Mouse (Mus musculus): ENCODE results near the gene Anp32e.
"Not testable (repeated sequence)": the region's sequence is repeated elsewhere in the genome, so short reads cannot be mapped to it uniquely, and the experiment has no call there.

The Anp32e gene

DNA sequence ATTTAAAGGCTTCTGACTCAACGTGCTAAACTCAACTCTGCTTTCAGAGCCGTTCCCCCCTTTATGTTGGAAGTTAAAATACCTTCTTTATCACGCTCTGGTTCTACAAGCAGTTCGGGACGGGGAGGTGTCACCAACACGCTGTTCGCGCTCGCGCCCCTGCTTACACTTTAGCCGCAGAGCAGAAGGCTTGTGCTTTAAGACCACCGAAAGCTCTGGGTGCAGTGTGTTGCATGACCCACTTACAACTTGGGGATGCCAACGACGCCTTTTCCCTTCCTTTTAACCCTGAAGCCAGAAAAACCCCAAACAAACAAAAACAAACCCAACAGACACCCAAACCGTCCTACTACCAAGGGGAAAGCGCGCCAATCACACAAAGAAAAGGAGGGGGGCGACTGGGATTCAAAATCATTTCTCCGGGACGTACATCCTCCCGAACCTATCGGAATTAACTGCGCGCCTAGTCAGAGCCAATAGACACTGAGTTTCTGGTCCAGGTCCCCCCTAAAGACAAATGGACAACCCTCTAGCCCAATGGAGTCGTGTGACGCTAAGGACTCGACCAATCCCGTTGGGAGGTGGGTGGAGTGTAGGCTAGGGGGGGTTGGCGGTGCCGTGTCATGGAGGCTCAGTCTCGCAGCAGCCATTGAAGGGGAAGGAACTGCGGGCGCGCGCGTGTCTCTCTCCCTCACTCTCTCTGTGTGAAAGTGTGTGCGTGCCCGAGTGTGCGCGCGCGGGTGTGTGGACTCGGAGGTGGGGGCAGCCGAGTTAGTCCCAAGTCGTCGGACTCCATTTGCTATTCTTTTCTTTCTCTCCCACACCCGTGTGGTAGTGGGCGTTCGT lies at the start of gene Anp32e:
Anp32e (plus strand) TSS at position 589 of the 846 bp plus-strand sequence.
- Histone ChIP-seq H3K27me3 (ENCODE audit: control insufficient read depth, insufficient read depth, low read length, poor library complexity, severe bottlenecking) (no peaks in the 10 kb centered on the region), H3K36me3 (ENCODE audit: control insufficient read depth, insufficient read depth, low read length, poor library complexity, severe bottlenecking) (no peaks in the 10 kb centered on the region)
- peak; percentile 99 for DNase-seq (ENCODE audit: low read depth, low spot score)

DNA sequence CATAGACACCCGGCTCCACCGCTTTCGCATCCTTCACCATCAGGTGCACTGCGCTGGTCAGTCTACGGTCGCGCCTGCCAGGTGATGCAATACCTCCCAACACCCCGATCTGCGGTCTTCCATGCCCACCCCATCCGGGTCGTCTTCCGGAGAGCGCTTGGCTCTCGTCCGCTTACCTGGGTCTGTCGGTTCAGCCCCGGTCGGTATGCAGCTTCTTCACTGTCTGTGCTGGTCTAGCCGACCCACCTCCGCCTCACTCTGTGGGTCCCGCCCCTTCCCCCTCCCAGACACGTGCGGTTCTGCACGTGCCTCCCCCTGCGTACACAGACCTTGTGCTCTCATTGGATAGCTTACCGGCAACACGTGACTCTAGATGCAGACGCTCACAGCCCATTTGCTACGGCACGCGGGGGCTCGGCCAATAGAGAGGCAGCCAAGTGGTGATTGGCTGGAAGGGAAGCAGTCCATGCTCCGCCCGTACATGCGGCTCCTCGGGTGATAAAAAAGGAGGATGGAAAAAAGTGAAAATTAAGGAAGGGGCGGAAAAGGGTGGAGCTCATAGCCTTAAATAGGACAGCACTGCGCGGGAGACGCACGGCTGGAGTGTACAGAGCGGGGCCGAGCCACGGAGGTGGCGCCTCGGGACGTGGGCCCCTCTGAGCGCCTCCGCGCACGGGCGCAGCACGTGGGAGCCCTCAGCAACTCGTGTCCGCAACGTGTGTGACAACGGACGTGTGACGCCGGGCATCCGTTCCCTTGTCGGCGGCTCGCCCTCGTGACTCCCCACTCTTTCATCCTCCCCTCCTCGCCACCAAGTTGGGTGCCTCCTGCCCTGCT lies 46.8 kb upstream of the Anp32e start, which contains the start of gene Ciart:
Ciart (minus strand) TSS at position 273 of the 837 bp plus-strand sequence.
- no peaks in the 10 kb centered on the region for H3K27me3 ChIP-seq (ENCODE audit: control insufficient read depth, insufficient read depth, low read length, poor library complexity, severe bottlenecking)
- peak; percentile 98 for DNase-seq (ENCODE audit: low read depth, low spot score)
- no peaks in the 10 kb centered on the region for H3K36me3 ChIP-seq (ENCODE audit: control insufficient read depth, insufficient read depth, low read length, poor library complexity, severe bottlenecking)

DNA sequence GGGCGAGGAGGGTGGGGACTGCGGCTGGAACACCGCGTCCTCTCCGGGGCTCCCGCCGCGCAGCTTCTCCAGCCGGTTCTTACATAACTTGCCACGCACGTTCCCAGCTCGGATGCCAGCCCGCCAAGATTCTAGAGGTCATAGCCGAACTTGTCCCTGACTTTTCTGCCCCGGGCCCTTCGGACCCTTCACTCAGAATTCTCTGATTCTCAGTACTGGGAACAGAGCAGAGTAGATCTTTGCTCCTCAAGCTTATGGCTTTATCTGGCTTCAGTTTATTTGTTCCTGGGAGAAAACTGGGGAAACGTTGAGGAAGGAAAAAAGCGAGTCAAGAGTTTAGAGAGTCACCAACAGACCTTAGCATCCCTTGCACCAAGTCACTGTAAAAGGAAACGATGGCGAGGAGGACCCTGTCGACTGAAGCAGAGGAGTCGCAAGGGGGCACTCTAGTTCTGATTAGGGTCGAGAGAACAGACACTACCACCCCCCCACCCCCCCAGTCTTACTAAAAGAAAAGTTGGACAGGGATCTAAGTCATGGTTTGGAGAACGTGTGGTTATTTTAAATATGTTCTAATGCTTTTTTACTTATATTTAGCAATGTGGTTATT lies 46.1 kb upstream of the Anp32e start:
- no peaks in the 10 kb centered on the region for H3K27me3 ChIP-seq (ENCODE audit: control insufficient read depth, insufficient read depth, low read length, poor library complexity, severe bottlenecking)
- DNase-seq (ENCODE audit: low read depth, low spot score), result peak; percentile 83
- H3K36me3 ChIP-seq (ENCODE audit: control insufficient read depth, insufficient read depth, low read length, poor library complexity, severe bottlenecking), result no peaks in the 10 kb centered on the region

DNA sequence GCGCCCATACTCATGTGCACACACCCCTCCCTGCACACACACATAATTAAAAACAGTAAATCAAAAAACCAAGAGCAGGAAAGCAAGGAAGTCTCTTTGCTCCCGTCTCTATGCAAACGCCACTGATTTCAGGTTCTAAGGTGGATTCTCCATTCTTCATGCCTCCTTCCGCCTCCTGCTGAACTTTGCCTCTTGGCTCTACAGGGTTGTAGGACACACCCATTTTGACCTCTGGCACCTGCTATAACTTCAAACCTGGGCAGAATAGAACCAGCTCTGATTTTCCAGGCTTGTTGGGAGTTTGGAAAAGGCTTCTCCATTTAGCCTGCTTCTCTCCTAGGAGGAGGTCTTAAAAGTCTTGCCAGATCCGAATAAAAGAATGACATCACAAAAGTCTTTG lies 44.6 kb upstream of the Anp32e start:
- Histone ChIP-seq H3K36me3 (ENCODE audit: control insufficient read depth, insufficient read depth, low read length, poor library complexity, severe bottlenecking) (no peaks in the 10 kb centered on the region), H3K27me3 (ENCODE audit: control insufficient read depth, insufficient read depth, low read length, poor library complexity, severe bottlenecking) (no peaks in the 10 kb centered on the region)
- no peak for DNase-seq (ENCODE audit: low read depth, low spot score)

DNA sequence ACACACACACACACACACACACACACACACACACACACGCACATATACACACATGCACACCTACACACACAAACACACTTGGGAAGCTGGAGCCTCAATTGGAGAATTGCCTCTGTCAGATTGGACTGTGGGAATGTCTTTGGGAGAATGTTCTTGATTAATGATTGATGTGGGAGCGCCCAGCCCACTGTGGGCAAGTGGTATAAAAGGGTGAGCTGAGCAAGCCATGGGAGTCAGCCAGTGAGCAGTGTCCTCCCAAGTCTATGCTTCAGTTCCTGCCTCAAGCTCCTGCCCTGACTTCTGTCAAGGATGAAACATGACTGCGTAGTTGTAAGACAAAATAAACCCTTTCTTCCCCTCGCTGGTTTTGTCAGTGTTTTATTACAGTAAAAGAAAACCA lies 41.5 kb upstream of the Anp32e start:
- DNase-seq (ENCODE audit: low read depth, low spot score), result no peak
- no peaks in the 10 kb centered on the region for H3K27me3 ChIP-seq (ENCODE audit: control insufficient read depth, insufficient read depth, low read length, poor library complexity, severe bottlenecking)
- no peaks in the 10 kb centered on the region for H3K36me3 ChIP-seq (ENCODE audit: control insufficient read depth, insufficient read depth, low read length, poor library complexity, severe bottlenecking)

DNA sequence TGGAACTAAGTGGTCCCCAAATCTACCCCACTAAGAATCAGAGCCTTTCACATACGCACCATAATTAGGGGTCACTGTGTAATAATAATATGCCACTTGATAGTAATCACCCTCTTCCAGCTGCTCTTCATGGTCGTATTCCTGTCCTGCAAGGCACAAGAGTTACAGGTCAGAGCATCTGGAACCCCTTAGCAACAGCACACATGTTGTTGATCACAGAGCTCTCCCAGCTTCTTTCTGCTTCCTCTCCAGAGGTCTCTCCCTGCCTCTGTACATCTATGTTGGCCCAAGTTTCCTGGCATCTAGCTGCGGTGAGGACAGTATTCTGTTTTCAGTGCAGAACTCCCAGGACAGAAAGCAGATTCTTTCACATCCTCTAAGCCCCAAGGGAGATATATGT lies 39.4 kb upstream of the Anp32e start:
- no peak for DNase-seq (ENCODE audit: low read depth, low spot score)
- H3K27me3 ChIP-seq (ENCODE audit: control insufficient read depth, insufficient read depth, low read length, poor library complexity, severe bottlenecking), result no peaks in the 10 kb centered on the region
- H3K36me3 ChIP-seq (ENCODE audit: control insufficient read depth, insufficient read depth, low read length, poor library complexity, severe bottlenecking), result no peaks in the 10 kb centered on the region

DNA sequence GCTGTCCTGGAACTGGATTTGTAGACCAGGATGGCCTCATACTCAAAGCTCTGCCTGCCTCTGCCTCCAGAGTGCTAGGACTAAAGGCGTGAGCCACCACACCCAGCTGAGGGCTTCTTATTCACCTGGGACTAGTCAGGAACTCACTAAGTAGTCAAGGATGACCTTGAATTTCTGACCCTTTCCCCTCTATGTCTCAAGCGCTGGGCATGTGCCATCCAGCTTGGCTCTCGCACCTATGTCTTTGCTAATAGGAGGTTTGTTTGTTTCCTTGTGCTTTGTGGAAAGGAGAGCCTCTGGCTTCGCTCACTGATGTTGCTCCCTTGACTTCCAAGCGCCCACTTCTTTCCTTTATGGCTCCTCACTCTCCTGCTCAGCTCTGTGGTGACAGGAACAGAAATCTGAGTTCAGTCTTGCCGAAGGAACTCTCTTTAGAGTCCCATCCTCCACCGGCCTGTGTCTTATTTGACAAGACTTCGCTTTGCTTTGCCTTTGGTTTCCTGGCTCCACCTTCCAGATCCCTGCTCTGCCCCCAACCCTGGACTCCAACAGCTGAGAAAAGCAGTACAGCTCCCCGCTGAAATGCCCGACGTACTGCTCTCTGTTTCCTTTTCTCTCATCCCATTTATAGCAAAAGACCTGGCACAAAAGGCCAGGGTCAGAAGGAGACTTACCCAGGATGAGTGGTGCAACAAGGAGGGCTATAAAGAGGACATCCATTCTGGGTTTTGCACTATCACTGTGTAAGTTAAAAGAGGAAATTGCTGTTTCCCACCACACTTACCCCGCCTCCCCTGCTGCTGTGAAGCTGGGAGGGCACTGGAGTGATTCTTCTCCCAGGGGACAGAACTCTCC lies 37.6 kb upstream of the Anp32e start, which contains the start of gene BC028528:
BC028528 (minus strand) TSS at position 795 of the 855 bp plus-strand sequence.
- H3K27me3 ChIP-seq (ENCODE audit: control insufficient read depth, insufficient read depth, low read length, poor library complexity, severe bottlenecking), result no peaks in the 10 kb centered on the region

DNA sequence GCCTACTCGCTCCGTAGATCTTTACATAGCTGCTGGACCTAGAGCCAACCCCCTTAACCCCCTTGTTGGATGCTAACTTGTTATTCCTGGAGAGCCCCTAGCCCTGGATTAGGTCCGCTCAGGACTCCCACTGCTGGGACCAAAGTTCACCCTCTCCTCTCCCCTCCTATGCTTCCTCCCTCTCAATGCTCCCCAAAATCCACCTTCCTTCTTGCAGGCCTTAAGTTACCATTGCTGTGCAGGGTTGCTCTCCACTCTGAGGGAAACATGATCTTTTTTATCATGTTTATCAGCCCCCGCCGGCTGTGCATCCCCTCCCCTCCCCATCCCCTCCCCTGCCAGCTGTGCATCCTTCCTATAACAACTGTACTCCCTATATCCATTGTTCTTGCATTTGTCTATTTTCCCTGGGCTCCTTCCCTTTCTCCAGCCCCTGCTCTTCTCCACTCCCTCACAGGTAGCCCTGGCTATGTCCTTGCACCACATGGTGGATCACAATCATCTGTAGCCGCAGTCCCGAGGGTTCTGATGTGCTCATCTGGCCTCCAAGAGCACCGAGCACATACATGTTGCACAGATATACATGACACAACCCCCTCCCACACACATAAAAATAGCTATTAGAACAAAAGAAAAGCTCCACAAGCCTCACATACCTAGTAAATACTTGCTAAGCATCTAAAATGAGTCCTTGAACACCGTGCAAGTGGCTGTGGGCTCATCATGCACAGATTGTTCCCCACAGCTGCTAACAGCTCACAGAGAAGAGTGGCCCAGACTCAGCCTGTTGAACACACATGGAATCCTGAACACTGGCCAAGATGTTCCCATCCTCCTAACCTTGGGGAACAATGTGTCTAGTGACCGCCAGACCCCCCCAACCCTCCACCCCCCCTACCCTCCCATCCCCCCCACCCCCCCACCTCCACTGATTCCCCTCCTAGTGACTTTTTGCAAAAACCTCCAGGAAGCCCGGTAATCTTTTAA lies 36.7 kb upstream of the Anp32e start:
- Histone ChIP-seq H3K27me3 (ENCODE audit: control insufficient read depth, insufficient read depth, low read length, poor library complexity, severe bottlenecking) (no peaks in the 10 kb centered on the region), H3K36me3 (ENCODE audit: control insufficient read depth, insufficient read depth, low read length, poor library complexity, severe bottlenecking) (no peaks in the 10 kb centered on the region)
- DNase-seq (ENCODE audit: low read depth, low spot score), result no peak

More for the DNA sequence above, 37.6 kb upstream of the Anp32e start, which contains the start of gene BC028528:
- no peaks in the 10 kb centered on the region for H3K36me3 ChIP-seq (ENCODE audit: control insufficient read depth, insufficient read depth, low read length, poor library complexity, severe bottlenecking)
- peak; percentile 91 for DNase-seq (ENCODE audit: low read depth, low spot score)

DNA sequence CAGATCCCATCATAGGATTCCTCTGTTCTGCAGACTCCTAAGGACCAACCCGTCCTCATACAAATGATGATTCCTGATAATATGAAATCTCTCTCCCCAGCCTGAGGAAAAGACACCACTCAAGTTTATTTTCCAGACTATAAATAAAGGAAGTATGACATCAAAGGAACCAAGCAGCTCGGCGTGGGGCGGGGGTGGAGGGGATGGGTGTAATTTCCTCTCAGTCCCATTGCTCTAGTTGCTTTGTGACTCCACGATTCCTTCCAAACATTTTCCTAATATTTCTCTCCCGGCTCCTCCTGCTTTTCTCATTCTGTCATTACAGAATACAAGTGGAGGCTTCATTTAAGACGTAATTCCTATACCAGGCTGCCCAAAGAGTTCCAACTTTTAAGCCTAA lies 35.9 kb upstream of the Anp32e start:
- peak; percentile 42 for DNase-seq (ENCODE audit: low read depth, low spot score)
- no peaks in the 10 kb centered on the region for H3K27me3 ChIP-seq (ENCODE audit: control insufficient read depth, insufficient read depth, low read length, poor library complexity, severe bottlenecking)
- no peaks in the 10 kb centered on the region for H3K36me3 ChIP-seq (ENCODE audit: control insufficient read depth, insufficient read depth, low read length, poor library complexity, severe bottlenecking)

DNA sequence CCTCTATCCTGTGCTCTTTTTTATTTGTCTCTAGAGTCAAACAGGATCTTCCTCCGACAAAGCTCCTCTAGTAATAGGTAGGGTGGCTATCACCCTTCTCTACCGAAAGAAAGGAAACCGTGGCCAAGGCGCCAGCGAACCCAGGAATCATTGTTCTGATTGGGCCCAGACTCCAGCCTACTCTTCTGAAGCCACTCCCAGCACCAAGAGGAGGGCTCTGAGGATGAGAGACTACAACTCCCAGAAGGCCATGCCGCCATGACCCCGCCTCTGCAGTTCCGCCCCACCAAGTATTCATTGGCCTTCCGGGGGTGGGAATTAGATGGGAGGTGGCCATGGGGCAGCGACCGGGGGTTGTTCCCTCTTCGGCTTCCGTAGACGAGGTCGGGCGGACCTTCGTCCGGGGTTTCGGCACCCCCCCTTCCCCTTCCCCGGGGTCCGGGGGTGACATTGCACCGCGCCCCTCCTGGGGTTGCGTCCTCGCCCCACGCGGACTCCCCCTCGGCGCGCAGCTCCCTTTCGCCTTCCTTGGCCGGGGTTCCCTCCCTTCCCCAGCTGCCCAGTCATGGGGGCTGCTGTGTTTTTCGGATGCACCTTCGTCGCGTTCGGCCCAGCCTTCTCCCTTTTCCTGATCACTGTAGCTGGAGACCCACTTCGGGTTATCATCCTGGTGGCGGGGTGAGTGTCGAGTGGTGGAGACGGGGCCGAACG lies 35.3 kb upstream of the Anp32e start, which contains the start of gene Aph1a:
Aph1a (plus strand) TSS at position 364 of the 711 bp plus-strand sequence.
- not testable (repeated sequence) for H3K36me3 ChIP-seq (ENCODE audit: control insufficient read depth, insufficient read depth, low read length, poor library complexity, severe bottlenecking); H3K27me3 ChIP-seq (ENCODE audit: control insufficient read depth, insufficient read depth, low read length, poor library complexity, severe bottlenecking)
- DNase-seq (ENCODE audit: low read depth, low spot score), result peak; percentile 97

DNA sequence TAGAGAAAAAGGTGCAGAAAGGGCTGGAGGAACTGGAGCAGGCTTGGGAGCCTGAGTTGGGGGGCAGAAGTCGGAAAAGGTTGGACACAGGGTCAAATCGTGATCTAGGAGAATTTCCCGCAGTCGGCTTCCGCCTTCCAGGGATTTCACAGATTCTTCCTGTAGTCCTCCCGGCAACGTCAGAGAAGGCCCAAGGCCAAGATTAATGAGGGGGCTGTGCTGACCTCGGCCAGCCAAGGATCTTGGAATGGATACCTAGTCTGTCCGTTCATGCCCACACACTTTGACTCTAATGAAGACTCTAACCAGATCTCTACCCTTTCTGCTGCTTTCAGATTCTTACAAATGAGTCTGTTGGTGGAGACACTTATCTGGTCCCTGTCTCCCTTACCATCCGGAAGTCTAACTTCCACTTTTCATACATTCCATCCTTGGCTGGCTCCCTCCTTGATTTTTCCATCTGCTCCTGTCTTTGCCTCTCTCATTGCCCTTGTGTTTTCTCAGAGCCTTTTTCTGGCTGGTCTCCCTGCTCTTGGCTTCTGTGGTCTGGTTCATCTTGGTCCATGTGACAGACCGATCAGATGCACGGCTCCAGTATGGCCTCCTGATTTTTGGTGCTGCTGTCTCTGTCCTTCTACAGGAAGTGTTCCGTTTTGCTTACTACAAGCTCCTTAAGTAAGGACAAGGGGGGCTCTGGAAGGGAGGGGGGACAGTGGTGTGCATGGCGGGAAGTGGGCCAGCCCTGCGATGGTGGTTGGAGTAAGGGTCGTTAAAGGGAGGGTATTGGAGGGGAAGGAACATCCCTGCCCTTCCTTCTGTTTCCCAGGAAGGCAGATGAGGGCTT lies 34.5 kb upstream of the Anp32e start:
- Histone ChIP-seq H3K27me3 (ENCODE audit: control insufficient read depth, insufficient read depth, low read length, poor library complexity, severe bottlenecking) (no peaks in the 10 kb centered on the region), H3K36me3 (ENCODE audit: control insufficient read depth, insufficient read depth, low read length, poor library complexity, severe bottlenecking) (no peaks in the 10 kb centered on the region)
- DNase-seq (ENCODE audit: low read depth, low spot score), result no peak

DNA sequence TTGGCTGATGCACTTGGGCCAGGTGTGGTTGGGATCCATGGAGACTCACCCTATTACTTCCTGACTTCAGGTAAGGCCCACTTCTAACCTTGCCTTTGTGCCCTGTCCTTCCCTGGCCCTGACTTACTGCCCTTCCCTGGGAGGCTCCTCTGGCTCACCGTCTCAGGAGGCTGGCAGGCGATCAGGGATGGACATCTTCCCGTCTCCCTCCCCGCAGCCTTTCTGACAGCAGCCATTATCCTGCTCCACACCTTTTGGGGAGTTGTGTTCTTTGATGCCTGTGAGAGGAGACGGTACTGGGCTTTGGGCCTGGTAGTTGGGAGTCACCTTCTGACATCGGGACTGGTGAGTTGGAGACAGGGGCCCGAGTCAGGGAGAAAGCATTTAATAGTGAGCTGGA lies 33.5 kb upstream of the Anp32e start:
- H3K27me3 ChIP-seq (ENCODE audit: control insufficient read depth, insufficient read depth, low read length, poor library complexity, severe bottlenecking); H3K36me3 ChIP-seq (ENCODE audit: control insufficient read depth, insufficient read depth, low read length, poor library complexity, severe bottlenecking); DNase-seq (ENCODE audit: low read depth, low spot score): not testable (repeated sequence)

All from splenic B cell, adult 2 months (primary cell).